Mouse (Mus musculus) adrenal gland, postnatal 10 days (tissue): ENCODE measurements around the gene Exoc3l. TPM values are rescaled to one million over a fixed set of nuclear protein-coding genes. Genes with fewer than 3 reads are reported as not detected.

Experiments
- DNase-seq: peaks from one replicate; pipeline ENCODE4 v3.0.0; 2021; ENCODE audit warnings: mixed read lengths
- long read RNA-seq, 2 experiments: library from polyadenylated mRNA; stranded (forward); transcript quantifications; one replicate each; pipeline ENCODE4 v2.0.0; 2021
- total RNA-seq, 2 experiments: library from RNA; stranded (reverse); gene quantifications; 2 replicates each; pipeline ENCODE4 v1.2.3; 2021

Exoc3l gene
- total RNA-seq = 10 to 100 TPM; 14.2 to 22.8 TPM
- long read RNA-seq, experiment 1, transcript Exoc3l-201 (14 exons, 2,497 nt) = major isoform, 16 of 45 reads
- long read RNA-seq, experiment 1, partial matches to known transcripts = 8 of 45 reads
- long read RNA-seq, experiment 1, other reads (novel, unspliced or antisense) = 19 of 45 reads
- long read RNA-seq, experiment 2, transcript Exoc3l-201 (14 exons, 2,497 nt) = major isoform, 15 of 37 reads
- long read RNA-seq, experiment 2, partial matches to known transcripts = 5 of 37 reads
- long read RNA-seq, experiment 2, other reads (novel, unspliced or antisense) = 16 of 37 reads

DNA sequence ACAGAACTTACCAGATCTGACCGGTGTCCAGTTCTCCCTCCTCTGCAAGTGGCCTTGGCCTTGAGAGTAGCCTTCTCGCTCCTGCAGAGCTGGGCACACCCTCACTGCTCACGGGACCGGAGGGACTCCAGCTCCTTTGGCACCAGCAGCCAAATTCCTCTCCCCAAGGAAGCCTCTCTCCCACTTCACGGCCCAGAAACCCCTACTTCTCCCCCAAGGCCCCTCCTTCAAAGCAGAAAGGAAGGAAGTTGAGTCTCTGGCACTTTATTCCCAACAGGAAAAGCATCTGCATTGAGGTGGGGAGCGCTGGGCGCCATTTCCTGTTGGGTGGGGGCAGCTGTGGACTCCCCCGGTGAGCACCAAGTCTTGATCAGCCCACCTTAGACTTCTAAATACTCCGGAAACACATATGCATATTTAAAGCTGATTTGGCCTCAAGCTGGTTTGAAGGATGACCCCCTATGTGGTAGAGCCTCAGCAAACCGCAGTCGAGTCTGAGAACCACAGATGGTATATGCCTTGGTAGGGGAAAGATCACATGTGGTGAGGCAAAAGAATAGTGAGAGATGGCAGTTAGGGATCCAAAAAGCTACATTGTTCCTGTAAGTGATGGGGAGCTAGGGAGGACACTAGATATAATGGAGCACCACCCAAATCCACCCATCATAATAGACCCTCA, at the start of gene Exoc3l:
Gene Exoc3l, minus strand, starts transcription at position 207 of the 679 bp plus-strand sequence.
- DNase-seq = peak; percentile 70

- peak; percentile 66 for DNase-seq
Measured at GRCm38 (mm10) chr8:105345061-105345975, 49.4 kb upstream of the Exoc3l start.

- DNase-seq = no peak
Measured at GRCm38 (mm10) chr8:105343791-105344574, 48.1 kb upstream of the Exoc3l start.

GRCm38 (mm10) chr8:105342768-105343167, 46.9 kb upstream of the Exoc3l start:
- DNase-seq = no peak

GRCm38 (mm10) chr8:105341399-105341798, 45.5 kb upstream of the Exoc3l start:
- DNase-seq = no peak

GRCm38 (mm10) chr8:105339886-105340635, 44.2 kb upstream of the Exoc3l start:
- DNase-seq = peak; percentile 49

- DNase-seq = no peak
Measured at GRCm38 (mm10) chr8:105338992-105339391, 43.1 kb upstream of the Exoc3l start.

DNA sequence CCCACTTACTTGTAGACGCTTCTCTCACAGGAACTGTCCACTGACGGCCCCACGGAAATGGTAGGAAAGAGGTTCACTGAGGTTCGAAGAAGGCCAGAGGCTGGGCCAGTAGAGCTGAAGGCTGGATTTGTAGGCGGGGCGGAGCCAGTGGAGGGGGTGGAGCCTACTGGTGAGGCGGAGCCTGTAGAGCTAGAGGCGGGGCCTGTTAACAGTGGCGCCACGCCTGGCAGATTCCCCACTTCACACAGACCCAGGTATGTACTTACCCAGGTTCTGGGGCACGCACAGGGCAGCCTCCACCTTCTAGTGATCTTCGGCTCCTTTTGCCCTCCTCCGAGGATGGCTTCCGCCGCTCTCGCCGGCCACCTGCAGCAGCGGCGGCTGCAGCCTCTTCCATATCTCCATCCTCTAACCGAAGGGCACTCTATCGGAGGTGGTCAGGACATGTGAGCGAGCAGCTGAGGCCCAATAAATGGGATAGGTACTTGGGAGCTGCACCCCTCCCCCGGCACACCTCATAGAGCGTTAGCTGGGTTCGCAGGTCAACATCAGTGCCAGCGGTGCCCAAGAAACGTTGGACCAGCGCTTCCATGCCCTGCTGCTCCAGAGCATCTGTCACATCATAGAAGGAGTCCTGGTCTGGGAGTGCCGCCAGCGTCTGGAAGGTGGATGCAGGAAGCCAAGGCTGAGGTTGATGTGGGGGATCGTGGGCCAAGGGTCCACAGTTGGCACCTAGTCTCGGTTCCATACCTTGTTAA, 40.7 kb upstream of the Exoc3l start:
- no peak for DNase-seq

DNA sequence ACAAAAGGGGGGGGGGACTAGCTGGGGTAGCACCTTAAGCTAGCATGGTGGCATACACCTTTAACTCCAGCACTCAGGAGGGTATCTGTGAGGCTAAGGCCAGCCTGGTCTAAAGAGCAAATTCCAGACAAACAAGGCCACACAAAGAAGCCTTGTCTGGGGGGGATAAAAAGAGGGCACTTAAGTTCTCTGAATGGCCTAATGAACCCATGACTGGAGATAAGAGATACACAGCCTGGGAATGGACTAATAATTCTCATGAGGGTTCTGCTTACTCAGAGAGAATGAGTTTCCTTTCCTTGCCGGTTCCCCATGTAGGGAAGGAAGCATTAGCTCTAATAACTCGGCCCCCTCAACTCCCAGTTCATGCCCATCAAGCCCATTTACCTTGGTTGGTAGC, 36.6 kb upstream of the Exoc3l start:
- no peak for DNase-seq

- DNase-seq = no peak
Measured at GRCm38 (mm10) chr8:105331931-105332330, 36.0 kb upstream of the Exoc3l start.

DNA sequence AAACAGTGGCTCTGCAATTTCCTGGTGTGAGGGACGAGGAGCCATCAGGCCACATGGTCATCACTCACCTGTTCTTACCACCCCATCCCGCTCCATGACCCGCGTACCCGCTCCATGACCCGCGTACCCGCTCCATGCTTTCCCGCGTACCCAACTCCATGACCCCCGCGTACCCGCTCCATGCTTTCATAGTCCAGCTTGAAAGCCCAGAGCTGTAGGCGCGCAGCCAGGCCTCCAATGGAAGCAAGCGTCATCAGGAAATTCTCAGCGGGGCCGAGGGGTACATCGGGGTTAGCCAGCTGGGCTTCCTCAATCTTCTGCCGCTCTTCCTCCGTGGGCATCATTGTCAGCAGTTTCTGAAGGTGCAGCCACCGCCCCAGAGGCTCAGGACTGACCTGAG, 35.6 kb upstream of the Exoc3l start:
- DNase-seq = no peak

DNA sequence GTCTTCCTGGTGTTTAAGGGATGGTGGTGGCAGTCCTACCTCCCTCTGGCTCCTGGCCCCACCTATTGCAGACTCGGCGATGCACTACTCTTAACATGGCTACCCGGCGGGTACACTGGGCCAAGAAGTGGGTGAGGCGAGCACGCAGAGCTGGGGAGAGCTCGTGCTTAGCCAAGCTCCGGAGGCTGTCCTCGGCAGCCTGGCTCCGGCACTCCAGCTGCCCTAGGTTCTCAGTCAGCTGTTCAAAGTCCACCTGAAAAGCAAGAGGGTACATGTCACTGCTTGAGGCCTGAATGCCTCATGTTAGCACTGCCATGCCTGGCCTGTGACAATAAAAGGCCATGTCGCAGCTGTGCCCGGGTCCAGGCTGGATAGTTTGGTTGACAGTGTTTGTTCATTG, 34.4 kb upstream of the Exoc3l start:
- DNase-seq = no peak

DNA sequence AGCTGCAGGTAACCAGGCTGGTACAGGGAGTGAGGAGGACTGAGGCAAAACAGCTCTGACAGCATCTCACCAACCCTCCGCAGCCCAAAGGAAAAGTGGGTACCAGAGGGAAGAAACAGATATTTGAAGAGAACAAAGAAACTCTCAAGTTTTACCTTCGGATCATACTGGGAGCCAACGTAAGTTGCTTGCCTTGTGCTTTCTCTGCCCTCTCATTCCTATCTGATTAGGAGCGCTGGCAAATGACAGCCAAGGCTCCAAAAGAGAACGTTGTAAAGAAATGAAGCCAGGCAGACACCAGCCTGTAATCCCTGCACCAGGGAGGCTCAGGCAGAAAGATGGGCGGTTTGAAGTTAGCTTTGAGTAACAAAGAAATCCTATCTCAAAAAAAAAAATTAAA, 31.1 kb upstream of the Exoc3l start:
- DNase-seq = no peak

DNA sequence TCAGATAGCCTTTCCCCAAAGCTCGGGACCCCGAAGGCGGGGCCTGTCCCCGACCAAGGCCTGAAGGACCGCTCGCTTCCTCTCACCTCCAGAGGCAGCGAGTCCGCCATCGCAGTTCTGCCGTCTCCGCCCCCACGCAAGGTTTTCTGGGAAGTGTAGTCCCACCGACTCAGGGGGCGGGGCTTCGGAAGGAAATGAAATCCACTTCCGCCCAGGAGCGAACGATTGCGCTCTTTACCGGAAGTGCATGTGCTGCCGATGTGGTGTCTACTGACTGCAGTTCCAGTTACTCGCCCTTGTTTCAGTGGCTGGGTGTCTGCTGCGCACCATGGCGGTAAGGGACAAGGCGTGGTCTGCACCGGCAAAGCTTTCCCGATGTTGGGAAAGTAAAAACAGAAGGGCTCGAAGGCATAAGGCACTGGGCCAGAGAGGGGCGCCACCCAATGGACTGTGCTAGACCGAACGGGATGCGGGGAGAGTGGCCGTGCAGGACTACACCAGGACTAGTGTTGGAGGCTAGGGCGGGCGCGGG, 30.3 kb upstream of the Exoc3l start, which contains the start of the genes Lrrc29 and Tmem208:
Gene Lrrc29, minus strand, starts transcription at position 138 of the 532 bp plus-strand sequence.
Gene Tmem208, plus strand, starts transcription at position 214 of the 532 bp plus-strand sequence.
- DNase-seq = peak; percentile 98

DNA sequence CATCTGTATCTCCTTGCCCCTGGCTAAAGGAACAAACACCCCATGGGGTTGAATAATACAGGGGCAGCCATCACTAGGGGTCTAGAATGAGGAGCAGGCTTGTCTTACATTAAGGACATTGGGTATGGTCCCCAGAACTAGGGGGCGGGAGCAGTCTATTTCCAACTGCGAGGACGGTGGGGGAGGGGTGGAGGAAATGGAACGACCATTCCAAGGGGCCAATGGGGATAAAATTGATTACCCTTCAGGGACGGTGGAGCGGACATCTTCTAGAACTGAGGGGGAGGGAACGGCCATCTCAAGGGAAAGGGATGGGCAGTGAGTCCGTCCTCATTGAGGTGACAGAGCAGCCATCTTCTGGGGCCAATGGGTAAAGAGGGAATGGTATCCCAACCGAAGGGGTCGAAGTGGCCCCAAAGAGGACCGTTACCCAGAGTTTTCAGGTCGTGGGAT, 29.8 kb upstream of the Exoc3l start:
- peak; percentile 45 for DNase-seq

DNA sequence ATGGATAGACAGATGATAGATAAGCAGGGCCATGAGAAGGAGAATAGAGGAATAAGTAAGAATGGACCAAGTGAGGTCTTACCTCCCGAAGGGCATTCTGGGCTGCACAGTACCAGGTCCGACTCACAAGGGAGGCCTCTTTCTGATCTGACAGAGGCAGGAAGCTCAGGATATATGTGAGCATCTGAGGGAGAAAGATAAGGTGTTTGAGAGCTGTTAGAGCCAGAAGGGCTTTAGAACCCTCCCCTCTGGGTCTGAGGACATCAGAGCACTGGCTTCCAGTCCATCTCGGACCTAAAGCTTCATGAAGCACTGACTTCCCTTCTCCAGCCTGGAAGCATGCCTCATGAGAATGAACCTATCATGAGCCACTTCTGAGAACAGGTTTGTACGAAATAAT, 27.3 kb upstream of the Exoc3l start:
- no peak for DNase-seq

- DNase-seq = no peak
Measured at GRCm38 (mm10) chr8:105318662-105319190, 22.8 kb upstream of the Exoc3l start.

GRCm38 (mm10) chr8:105317941-105318340, 22.0 kb upstream of the Exoc3l start:
- peak; percentile 26 for DNase-seq

- DNase-seq = no peak
Measured at GRCm38 (mm10) chr8:105315073-105315769, 19.3 kb upstream of the Exoc3l start.
